Mouse (Mus musculus) monocyte, adult 5-6 weeks (primary cell): ENCODE data around the gene Bri3. TPM values are rescaled to one million over a fixed set of nuclear protein-coding genes. Genes with fewer than 3 reads are reported as not detected.

Experiments used
- ATAC-seq: fragments of 153-309, 156-312 bp; replicated peaks from 2 replicates; pipeline ENCODE4 v1.8.0; 2017; ENCODE audit warnings: mild to moderate bottlenecking; ENCODE audit not compliant: low TSS enrichment, insufficient number of reproducible peaks, severe bottlenecking, poor library complexity, low FRiP score
- total RNA-seq: library from RNA; stranded (forward); fragments of 200-1000, 200-491, 200-594 nt; gene quantifications from 3 replicates; pipeline ENCODE4 v1.2.3, GENCODE M21; 2017

Bri3 gene
- total RNA-seq, 1 experiment from 2014 or later, result 73.7 TPM

DNA sequence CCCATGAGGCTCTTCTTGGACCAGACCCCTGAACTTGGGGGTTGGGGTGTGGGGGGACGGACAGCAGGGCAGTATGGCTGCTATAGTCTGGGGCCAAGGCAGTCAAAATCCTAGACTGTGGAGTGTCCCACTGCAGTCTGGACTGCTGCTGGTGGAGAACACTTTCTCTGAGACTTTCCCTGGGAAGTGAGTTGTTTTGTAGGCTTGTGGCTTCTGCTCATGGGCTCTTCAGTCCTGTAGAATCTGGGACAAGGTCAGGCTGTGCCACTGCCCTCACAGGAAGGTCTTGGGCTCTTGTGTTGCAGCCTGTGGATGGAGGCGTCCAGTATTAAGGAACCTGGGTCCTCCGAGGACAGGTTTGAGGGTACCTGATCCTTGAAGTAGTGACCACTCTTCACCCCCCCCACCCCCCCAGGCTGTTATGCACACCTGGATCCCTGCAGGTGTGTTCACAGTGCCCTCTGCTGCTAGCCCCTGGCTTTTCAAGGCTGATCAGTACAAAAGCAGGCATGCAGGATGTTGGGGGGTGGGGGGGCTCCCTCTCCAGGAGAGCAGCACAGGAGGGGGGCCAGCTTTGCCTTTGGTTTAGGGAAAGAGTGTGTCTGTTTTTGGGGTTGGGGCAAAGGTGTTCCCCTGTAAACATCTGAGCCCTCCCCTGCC lies 13.3 kb downstream of the Bri3 start:
- ATAC-seq, result no peak

DNA sequence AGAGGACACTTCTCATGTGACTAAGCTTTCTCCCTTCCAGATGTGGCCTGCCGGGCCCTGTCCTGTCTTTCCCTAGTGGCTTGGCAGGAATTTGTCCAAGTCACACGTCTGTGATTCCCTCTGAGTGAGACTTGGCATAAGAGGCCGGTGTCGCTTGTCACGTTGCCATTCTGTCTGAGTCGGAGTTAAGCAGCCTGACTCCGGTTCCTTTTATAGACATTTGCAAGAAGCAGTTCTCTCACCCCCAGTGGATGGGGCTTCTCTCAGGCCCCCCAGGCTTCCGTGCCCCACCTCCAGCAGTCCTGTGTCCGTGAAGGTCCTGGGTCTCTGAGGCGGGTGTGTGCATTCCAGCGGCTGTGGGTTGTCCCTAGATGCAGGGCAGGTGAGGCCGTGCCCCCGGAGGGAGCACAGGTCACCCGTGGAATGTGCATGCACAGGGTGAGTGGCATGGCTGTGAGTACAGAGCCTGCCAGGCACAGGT lies 13.9 kb downstream of the Bri3 start:
- ATAC-seq, result no peak

DNA sequence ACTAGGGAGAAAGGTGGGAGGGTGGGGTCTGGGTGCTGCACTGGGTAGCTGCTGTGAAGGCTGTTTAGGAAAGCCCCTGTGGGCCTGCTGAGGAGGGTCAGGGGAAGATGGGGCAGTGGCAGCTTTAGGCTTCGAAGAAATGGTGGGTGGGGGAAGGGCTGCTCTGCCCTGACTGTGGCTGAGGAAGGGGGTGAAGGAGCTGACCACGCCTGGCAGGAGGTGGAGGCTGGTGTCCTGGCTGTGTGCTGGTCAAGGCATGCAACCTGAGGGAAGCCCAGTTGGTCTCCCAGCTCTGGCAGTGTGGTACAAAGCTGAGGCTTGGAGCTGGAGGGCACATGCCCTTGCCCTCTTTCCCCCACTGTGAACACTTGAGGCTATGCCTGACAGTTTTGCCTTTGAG lies 14.4 kb downstream of the Bri3 start:
- ATAC-seq, result no peak

DNA sequence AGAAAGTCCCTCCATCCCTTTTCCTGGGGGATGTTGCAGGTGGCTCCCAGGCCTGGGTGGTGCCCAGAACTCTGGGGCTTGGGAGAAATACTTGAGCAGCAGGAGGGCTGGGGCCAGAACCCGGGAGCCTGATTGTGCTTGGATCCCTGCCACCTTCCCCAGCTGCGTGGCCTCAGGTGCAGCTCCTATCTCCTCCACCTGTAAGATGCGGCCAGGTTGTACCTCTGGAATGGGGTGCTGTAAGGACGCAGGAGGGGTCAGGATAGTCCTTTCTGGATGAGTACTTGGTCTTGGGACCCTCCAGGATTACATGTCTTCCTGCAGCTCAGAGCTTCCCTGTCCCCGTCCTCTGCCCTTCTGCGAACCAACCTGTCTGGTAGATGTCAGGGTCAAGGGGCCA lies 15.0 kb downstream of the Bri3 start:
- no peak for ATAC-seq

DNA sequence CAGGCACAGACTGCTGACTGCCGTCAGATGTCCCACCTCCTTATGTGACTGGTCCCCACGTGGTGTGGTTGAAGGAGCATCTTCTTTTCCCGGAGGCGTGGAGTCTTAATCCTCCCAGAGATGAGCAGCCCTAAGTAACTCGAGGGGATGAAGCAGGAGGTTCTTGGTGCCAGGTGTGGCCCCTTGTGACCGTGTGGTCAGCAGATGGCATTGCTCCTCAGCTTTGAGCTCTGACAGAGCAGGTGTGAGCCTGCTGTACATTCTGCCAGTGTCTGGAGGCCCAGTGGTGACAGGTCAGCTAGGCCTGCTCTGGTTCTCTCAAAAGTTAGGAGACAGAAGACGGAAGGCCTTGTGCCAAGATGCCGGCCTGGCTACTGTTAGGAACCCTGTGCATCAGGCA lies 16.2 kb downstream of the Bri3 start:
- no peak for ATAC-seq

DNA sequence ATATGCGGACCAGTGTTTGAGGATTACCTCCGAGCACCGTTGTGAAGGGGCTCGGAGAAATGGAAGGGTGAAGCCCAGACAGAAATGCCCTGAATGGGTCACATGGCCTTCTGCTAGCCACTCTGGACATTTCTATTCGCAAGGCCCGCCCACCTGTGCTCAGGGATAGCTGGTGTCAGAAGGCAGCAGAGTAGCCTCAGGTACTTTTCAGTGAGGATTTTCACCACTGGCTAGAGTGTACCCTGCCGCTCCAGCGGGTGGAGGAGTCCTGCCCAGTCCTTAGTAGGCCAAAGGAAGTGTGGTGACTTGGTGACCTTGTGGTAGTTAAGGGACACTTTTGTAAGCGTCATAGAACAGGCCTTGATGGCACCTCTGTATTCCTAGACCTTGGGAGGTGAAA lies 17.1 kb downstream of the Bri3 start:
- ATAC-seq, result no peak

DNA sequence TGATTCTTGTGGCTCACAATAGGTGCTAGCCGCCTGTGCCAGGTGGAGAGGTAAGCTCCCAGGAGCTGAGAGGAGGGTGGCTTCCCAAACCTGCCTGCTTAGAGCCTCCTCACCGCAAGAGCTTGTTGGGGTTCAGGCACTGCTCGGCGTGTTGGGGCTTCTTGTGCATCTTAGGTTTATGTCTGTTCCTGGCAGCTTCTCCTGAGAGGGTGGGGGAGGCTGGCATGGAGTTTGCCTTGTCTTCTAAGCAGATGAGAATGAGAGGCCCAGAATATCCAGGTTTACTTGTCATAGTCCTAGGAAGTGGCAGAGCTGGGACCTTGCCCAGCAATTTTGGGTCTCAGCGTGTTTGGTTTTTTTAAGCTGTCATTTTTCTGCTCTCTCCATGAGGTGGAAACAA lies 17.6 kb downstream of the Bri3 start:
- no peak for ATAC-seq

DNA sequence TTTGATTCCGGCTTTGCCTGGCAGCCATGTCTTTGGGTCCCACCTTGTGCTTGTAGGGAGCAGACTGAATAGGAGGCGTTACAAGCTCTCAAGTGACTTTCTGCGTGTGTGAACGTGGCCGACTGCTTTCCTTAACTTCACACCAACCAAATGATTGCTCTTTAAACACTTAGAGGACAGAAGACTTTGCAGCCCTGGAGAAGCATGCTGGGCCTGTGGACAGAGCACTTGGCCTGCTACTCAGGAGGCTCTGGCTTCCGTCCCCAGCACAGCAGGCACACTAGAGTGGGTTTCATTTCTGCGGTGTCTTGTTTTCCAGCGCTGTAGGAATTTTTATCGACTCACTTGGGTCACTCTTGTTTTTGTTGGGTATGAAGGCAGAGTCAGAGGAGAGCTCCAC lies 18.8 kb downstream of the Bri3 start:
- ATAC-seq, result no peak

DNA sequence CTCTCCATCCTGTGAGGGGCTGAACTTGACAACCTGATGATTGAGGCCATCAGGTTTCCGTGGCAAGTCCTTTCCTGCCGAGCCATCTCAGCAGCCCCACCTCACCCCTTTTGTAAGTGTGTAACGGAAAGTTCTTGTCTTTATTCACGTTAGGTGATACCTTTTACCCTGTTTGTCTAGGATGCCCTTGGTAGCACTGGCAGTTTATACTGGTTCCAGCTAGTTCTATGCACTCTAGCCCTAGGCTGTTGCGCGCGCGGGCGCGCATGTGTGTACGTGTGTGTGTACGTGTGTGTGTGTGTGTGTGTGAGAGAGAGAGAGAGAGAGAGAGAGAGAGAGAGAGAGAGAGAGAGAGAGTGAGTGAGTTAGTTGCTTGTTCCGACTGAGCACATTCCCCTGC lies 19.3 kb downstream of the Bri3 start:
- ATAC-seq, result no peak

DNA sequence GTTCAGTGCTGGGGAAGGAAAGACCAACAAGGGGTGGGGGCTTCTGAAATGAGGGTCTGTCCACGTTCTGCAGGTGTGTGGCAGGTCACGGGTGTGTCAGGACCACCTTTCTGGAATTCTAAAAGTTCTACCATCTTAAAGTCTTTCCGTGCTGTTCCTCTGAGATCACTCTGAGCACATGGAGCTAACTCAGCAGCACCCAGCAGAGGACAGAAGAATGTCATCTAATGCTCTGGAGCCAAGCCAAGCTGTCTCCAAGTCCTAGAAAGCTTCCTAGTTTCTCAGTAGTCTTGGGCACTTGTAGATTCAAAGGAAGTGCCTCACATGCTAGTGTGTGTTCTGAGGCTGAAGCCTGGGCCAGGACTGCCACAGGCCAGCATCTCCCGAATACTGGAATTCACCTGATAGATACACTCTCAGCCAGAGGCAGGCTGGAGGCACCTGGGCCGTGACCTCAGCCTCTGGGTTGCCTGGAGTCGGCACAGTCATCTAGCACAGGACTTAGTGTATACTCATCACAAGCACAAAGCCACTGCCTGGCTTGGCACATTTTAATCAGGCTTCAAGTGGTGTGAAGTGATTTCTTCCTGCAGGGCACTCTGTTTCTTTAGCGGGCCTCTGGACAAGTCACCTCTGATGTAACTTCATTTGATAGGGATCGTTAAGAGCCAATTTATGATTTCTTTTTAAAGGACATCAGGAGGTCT lies 23.5 kb downstream of the Bri3 start:
- no peak for ATAC-seq

DNA sequence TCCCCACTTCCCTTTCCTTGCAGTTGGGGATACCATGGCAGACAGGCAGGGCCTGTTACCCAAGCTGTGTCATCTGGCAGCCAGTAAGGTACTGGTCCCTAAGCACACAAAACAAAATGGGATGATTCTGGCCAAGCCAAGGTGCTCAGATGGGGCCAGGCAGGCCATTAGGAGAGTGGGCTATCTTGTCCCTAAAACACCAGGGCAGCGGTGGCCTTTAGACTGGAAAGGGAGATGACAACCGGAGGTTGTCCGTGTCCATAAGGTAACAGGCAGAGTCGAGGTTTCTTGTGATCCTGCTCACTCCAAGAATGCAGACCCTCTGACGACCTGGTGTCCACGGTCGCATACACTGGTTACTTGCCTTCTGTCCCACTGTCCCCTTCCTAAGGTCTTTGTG lies 25.7 kb downstream of the Bri3 start:
- ATAC-seq, result no peak

DNA sequence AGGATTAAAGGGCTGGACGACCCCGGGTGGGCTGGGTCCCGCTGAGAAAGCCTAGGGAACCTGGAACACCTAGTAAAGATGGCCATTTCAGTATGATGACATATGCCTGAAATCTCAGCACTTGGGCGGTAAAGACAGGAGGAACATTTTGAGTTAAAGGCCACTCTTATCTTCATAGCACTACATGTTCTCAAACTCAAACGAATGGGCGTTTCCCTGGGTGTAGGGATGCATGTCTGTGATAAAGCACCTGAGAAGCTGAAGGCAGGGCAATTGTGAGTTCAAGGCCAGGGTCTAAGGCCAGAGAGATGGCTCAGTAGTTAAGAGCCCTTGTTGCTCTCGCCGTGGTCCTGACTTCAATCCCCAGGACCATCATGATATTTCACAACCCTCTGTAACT lies 26.2 kb downstream of the Bri3 start:
- ATAC-seq, result no peak

DNA sequence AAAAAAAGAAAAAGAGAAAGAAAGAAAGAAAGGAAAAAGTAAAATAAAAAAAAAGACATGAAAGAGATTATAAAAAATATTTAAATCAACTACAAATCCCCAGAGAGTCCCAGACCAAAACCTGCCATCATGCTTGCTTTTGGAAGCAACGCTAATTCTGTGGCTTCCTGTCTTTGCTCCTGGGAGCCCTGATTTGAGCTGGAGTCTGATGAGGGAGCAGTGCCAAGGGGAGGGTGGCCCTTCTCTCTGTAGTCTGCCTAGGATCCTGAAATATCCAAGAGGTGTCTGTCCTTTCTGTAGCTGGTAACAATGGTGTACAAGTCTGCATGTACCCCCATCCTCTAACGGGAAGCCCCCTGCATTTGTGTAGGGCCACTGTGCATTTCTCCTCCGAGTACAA lies 26.9 kb downstream of the Bri3 start:
- ATAC-seq, result no peak

DNA sequence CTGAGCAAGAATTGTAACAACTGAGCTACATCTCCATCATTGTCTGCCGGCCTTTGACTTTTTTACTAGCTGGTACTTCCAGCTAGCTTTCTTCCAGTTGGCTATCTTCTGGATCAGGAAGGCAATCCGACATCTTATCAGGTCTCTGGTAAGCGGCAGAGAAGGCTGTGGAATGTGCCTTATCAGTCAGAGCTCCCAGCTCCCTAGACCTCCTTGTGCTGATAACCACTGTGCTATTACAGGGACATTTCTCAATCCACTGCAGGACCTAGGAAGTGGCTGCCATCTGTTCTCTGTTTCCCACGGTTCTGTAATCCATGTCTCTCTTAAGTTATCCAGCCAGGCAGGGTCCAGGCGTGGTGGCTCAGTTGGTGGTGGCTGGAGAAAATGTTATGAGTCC lies 27.5 kb downstream of the Bri3 start:
- ATAC-seq, result no peak

DNA sequence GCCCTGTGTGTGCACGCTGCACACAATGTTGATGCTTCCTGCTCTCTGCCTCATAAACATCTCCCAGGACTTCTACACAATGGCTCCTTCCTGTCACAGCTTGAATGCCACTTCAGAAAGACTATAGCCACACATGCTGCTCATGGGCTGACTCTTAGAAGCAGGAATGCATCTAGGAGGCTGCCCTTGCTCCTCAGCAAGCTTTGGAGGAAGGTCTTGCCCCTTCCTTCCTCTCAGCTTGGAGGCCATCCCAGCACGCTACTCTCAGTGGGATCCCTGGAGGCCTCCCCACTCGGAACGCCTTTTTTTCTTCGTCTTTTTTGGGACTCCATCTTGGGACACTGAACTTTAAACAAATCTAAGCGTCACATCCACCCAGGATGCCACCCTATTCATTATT lies 30.7 kb downstream of the Bri3 start:
- ATAC-seq, result no peak

DNA sequence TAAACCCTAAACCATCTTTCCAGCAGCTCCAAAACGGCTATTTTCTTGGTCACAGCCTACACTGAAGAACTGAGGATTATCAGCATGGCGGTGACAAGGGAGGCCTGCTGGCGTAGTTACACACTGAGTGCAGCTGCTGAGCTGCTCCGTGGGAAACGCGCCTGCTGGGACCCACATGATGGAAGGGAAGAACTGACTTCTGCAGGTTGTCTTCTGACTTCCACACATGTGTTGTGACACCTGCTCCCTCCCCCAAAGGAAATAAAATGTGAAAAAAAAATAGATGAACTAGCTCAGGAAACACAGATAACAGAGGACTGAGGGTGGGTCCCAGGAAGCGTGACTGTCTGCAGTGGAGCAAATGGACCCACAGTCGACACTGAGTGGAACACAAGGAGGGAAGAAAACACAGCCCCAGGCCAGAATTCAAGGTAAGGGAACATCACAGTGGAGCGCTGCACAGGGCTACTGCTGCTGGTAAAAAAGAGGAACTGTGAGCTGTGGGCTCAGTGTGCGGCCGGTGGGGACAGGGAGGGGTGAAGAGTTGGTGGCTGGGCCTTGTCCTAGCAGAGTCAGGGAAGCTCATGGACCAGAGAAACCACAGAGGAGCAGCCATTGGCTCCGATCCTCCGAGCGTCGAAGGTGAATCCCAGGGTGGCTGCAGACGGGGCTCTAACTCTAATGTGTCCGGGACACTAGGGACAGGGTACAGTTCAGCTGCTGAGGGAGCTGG lies 32.8 kb downstream of the Bri3 start:
- peak; percentile 90 for ATAC-seq

DNA sequence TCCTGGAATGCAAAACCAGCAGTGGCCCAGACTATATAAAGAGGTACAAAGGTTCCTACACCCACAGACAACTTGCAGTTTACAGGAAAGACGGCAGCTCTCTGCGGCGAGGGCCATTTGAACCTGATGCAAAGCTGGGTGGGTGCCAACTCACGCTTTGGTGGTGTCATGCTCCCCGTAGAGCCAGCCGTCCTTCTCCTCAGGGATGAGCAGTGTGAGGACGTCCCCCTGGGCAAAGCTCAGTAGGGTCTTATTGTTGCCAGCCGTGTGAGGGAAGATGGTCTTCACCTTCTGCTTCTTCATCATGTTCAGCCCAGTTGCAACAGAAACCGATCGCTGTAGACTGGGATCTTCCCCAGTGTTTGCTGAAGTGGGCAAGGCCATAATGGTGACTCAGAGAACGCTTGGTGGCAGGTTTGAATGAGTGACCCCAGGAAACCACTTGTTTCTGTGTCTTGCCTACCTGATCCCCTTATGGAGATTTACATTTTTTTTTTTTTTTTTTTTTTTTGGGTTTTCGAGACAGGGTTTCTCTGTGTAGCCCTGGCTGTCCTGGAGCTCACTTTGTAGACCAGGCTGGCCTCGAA lies 34.2 kb downstream of the Bri3 start:
- ATAC-seq, result no peak

DNA sequence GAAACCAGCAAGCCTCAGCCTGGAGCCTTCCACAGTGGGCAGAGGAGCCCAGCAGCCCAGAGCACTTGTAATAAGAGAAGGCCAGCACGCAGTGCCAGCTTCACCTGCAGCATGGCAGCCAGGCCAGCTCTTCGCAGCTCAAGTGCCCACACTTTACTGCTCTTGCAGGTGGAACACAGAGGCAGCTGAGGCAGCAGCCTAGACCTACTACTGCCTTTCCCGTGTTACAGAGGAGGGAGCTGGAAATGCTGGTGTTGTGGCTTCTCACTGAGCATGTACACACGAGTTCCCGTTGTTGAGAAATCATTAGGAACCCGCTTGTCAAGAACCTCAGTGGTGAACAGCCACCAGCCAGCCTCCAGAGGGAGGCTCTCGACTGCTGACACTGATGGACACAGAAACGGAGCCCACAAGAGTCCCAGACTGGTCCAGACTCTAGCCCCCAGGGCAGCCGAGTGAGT lies 34.9 kb downstream of the Bri3 start:
- no peak for ATAC-seq

DNA sequence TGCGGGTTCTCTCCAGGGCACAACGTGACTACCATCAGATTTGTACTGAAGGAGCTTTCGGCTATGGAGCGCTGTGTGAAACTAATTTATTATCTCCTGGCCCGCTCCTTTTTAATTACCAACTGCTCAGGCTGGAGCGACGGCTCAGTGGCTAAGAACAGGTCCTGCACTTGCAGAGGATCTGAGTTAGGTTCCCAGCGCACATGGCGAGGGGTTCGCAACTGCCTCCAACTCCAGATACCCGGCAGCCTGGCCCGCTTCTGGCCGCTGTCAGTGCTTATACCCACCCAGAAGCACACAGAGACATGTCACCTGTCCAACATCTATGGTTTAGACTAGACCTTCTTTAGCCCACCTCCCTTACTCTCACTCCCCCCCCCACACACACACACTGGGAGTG lies 35.7 kb downstream of the Bri3 start:
- ATAC-seq, result no peak
